Mouse (Mus musculus) small intestine, adult 2 months (tissue): ENCODE data around the gene Mrtfa.

Source experiments
- CTCF ChIP-seq: fragments of 200-500 bp; IDR thresholded peaks from 2 replicates; pipeline ENCODE4 v1.5.1; 2012; ENCODE audit warnings: low read depth, mild to moderate bottlenecking, control low read depth, inconsistent platforms, low read length, moderate library complexity, mixed read lengths; ENCODE audit not compliant: insufficient replicate concordance, insufficient read length; ENCODE audit errors: extremely low read depth
- POLR2A ChIP-seq: fragments of 200-500 bp; IDR thresholded peaks from 2 replicates; pipeline ENCODE4 v1.6.1; 2012; ENCODE audit warnings: low read depth, mild to moderate bottlenecking, control low read depth, inconsistent platforms, low read length, moderate library complexity

DNA sequence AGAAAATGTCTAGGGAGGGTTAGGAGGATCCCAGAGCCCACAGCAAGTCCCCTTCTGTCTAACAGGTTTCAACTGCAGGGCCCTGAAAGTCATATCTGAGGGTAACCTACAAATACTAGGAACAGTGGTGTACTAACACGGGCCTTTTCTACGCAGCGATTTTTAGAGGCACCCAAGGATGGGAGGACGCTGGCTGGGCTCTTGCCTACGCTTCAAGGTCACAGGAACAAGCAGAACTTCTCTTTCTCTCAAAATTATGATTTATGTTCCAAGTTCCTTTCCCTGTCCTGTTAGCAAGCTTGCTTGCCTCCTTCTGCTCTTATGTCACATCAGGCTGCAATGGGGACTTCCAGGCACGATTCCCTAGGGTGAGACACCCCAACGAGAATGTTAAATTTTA lies 144.5 kb downstream of the Mrtfa start:
- no peak for TF ChIP-seq POLR2A
- no peak for TF ChIP-seq CTCF
